10 mouse cellular contexts compared by ENCODE assay signal in the genomic region with DNA sequence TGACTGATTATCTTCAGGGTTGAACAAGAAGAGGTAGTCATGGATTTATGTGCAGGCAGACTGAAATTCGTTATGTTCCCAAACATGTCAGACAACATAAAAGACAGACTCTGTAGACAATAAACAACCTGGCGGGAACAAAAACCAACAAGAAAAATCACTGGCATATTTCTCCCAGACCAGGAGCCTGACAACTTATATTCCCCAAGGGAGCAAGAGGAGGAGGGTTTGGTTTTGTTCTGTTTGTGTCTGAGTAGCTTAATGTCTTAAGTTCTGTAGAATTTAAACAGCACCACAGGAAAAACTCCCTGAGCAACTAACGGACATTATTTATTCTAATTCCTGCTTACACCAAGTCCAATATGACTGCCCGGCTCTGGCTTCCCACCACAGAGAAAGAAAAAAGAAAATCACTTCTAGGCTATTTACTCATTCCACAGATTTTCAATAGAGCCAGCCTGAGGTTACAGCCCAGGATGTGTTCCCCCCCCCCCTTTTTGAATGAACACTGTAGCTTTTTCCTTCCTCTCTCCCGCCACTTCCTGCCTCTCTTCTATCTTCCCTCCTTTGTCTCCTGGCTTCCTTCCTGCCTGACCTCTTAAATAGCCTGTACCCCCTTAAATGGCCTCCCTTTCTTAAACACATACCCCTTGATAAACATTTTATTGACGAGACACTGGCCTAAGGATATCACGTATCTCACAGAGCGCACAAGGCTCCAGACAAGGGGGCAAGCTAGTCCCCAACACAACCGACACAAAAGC. TPM values are rescaled to one million over a fixed set of nuclear protein-coding genes. Genes with fewer than 3 reads are reported as not detected.
DNase-seq lines count a peak whose midpoint lies in the region; ATAC-seq and TF ChIP-seq lines count a peak whose summit lies in the region.
"Had no signal": no experiment of that assay in that cellular context is flagged by ENCODE, and none has a peak within 500 bp of the region (broad histone marks: within the 10 kb centered on the region; RNA-seq: fewer than 3 reads in every experiment).

No protein-coding gene starts in this region.

- H3K9me3 ChIP-seq in lung, embryonic 14.5 days (ENCODE audit: low read depth, low read length) = no peaks in the 10 kb centered on the region
- no peaks in the 10 kb centered on the region for H3K9me3 ChIP-seq in limb, embryonic 12.5 days
- H3K9me3 ChIP-seq in stomach, embryonic 16.5 days (replicated peaks; ENCODE audit: control insufficient read depth, low read length) = no peaks in the 10 kb centered on the region

- H3K4me1 ChIP-seq in lung, embryonic 14.5 days (ENCODE audit: insufficient read depth) = peaks cover 31% of the 10 kb centered on the region; the same call in 1 of the 2 replicates
- peaks cover 88% of the 10 kb centered on the region for H3K4me1 ChIP-seq in limb, embryonic 12.5 days (replicated peaks)
- H3K4me1 ChIP-seq in stomach, embryonic 16.5 days (ENCODE audit: control insufficient read depth, insufficient read depth, low read length) = peaks cover 20% of the 10 kb centered on the region; the same call in 1 of the 2 replicates

- H3K36me3 ChIP-seq in lung, embryonic 14.5 days (ENCODE audit: insufficient read depth) = no peaks in the 10 kb centered on the region
- peaks cover 14% of the 10 kb centered on the region; the same call in 1 of the 2 replicates for H3K36me3 ChIP-seq in limb, embryonic 12.5 days
- H3K36me3 ChIP-seq in stomach, embryonic 16.5 days (ENCODE audit: control insufficient read depth, insufficient read depth, low read length) = no peaks in the 10 kb centered on the region

- H3K4me2 ChIP-seq in lung, embryonic 14.5 days = no peak overlapping the region
- H3K4me2 ChIP-seq in limb, embryonic 12.5 days = no peak overlapping the region
- H3K4me2 ChIP-seq in stomach, embryonic 16.5 days (ENCODE audit: low read depth, low read length) = no peak overlapping the region

- no peaks in the 10 kb centered on the region for H3K27me3 ChIP-seq in lung, embryonic 14.5 days (ENCODE audit: insufficient read depth, low read length)
- no peaks in the 10 kb centered on the region for H3K27me3 ChIP-seq in limb, embryonic 12.5 days
- no peaks in the 10 kb centered on the region for H3K27me3 ChIP-seq in stomach, embryonic 16.5 days (ENCODE audit: control insufficient read depth, insufficient read depth, low read length)

- H3K4me3 ChIP-seq in lung, embryonic 14.5 days (ENCODE audit: low read depth, low read length) = no peak overlapping the region
- no peak overlapping the region for H3K4me3 ChIP-seq in limb, embryonic 12.5 days (replicated peaks)
- no peak overlapping the region for H3K4me3 ChIP-seq in stomach, embryonic 16.5 days (replicated peaks; ENCODE audit: low read length)

- 0 out of 2 replicates have a peak, but pooled peaks have one; percentile 20 for ATAC-seq in lung, embryonic 14.5 days (ENCODE audit: insufficient read depth)
- ATAC-seq in limb, embryonic 12.5 days (ENCODE audit: insufficient number of reproducible peaks, insufficient read depth, low FRiP score, low TSS enrichment, low read depth) = no peak
- ATAC-seq in stomach, embryonic 16.5 days (ENCODE audit: insufficient read depth, low FRiP score) = no peak

- 41% methylated on average over 9 of the region's 9 CpGs for WGBS in lung, embryonic 14.5 days
- 35% methylated on average over 9 of the region's 9 CpGs for WGBS in limb, embryonic 12.5 days
- 40% methylated on average over 9 of the region's 9 CpGs for WGBS in stomach, embryonic 16.5 days

- no peak for TF ChIP-seq CTCF in lung, embryonic 14.5 days (IDR thresholded peaks at IDR 0.05; ENCODE audit: low read depth)

- H3K27ac ChIP-seq in lung, embryonic 14.5 days (ENCODE audit: low read depth) = peak overlapping the region; percentile 68
- peak overlapping the region; percentile 89 for H3K27ac ChIP-seq in limb, embryonic 12.5 days
- peak overlapping the region; percentile 43 for H3K27ac ChIP-seq in stomach, embryonic 16.5 days (ENCODE audit: low read length)

- DNase-seq in embryo, embryonic 10.5 days (ENCODE audit: low spot score) = peak; percentile 33
- no peak for DNase-seq in embryo, embryonic 10 days (ENCODE audit: low spot score)
- DNase-seq in lung, embryonic 14.5 days = peak; percentile 48
- DNase-seq in lung, postnatal 14 days = no peak
- DNase-seq in thymus, postnatal 0 days (ENCODE audit: low spot score) = no peak
- no peak for DNase-seq in testis, postnatal 14 days (ENCODE audit: low spot score)
- DNase-seq: kidney, adult 11 months had no signal

- no peak overlapping the region for H3K9ac ChIP-seq in lung, embryonic 14.5 days
- H3K9ac ChIP-seq in limb, embryonic 12.5 days (replicated peaks) = no peak overlapping the region
- no peak overlapping the region for H3K9ac ChIP-seq in stomach, embryonic 16.5 days (ENCODE audit: low read length)

RNA-seq across cellular contexts. Expression of a gene that starts 13.6 kb away (rescaled TPM):
- 1.9 and 3.0 TPM in 2 replicates for polyA plus RNA-seq in lung, embryonic 14.5 days (2014; fragmentation: Nextera tagmentation; extraction: Ambion mirVana)
- 0.40 and 0.64 TPM in 2 replicates for polyA plus RNA-seq in limb, embryonic 12.5 days (2016; fragmentation: Nextera tagmentation; extraction: Ambion mirVana)
- 684 and 706 TPM in 2 replicates for polyA plus RNA-seq in stomach, embryonic 16.5 days (2015; fragmentation: Nextera tagmentation; extraction: Ambion mirVana)
- 0.23 and 0.30 TPM in 2 replicates for polyA plus RNA-seq in thymus, postnatal 0 days (2015; fragmentation: Nextera tagmentation; extraction: Ambion mirVana)

RNA-seq across cellular contexts. Expression of a gene that starts 40.9 kb away (rescaled TPM):
- polyA plus RNA-seq in lung, embryonic 14.5 days (2014; fragmentation: Nextera tagmentation; extraction: Ambion mirVana) = 11.6 and 12.8 TPM in 2 replicates
- 51.1 and 53.5 TPM in 2 replicates for polyA plus RNA-seq in limb, embryonic 12.5 days (2016; fragmentation: Nextera tagmentation; extraction: Ambion mirVana)
- polyA plus RNA-seq in stomach, embryonic 16.5 days (2015; fragmentation: Nextera tagmentation; extraction: Ambion mirVana) = 8.8 and 11.6 TPM in 2 replicates
- polyA plus RNA-seq in thymus, postnatal 0 days (2015; fragmentation: Nextera tagmentation; extraction: Ambion mirVana) = 14.1 and 15.0 TPM in 2 replicates

RNA-seq across cellular contexts. Expression of a gene that starts 41.8 kb away (rescaled TPM):
- 0.11 TPM in 1 of 2 replicates, not detected in the other for polyA plus RNA-seq in lung, embryonic 14.5 days (2014; fragmentation: Nextera tagmentation; extraction: Ambion mirVana)
- polyA plus RNA-seq in limb, embryonic 12.5 days (2016; fragmentation: Nextera tagmentation; extraction: Ambion mirVana) = 0.14 and 0.33 TPM in 2 replicates
- 0.21 and 0.24 TPM in 2 replicates for polyA plus RNA-seq in stomach, embryonic 16.5 days (2015; fragmentation: Nextera tagmentation; extraction: Ambion mirVana)
- polyA plus RNA-seq in thymus, postnatal 0 days (2015; fragmentation: Nextera tagmentation; extraction: Ambion mirVana) = not detected in 2 replicates
- polyA plus RNA-seq: liver, embryonic 16.5 days had no signal

Comparison
In these comparisons a context has a peak if more than half of its experiments do, and no peak if none do; other contexts are left out.
1. DNase-seq: peak in embryo, embryonic 10.5 days (single experiment) and lung, embryonic 14.5 days (single experiment); none in embryo, embryonic 10 days (single experiment), lung, postnatal 14 days (single experiment), thymus, postnatal 0 days (single experiment) and testis, postnatal 14 days (single experiment).
2. RNA of a gene that starts 13.6 kb away (polyA plus RNA-seq): 684 to 706 TPM in stomach, embryonic 16.5 days; 1.9 to 3.0 TPM in lung, embryonic 14.5 days, 0.40 to 0.64 TPM in limb, embryonic 12.5 days and 0.23 to 0.30 TPM in thymus, postnatal 0 days; every median in the first group is over 100 times any median in the second.
3. Peak in every context shown above with its lines, with median percentiles within 50 percentile points of each other: H3K27ac ChIP-seq.